Mouse (Mus musculus): Measurements from ENCODE around the gene Srebf2. TPM values are rescaled to one million over a fixed set of nuclear protein-coding genes. Genes with fewer than 3 reads are reported as not detected.

Gene Srebf2
- total and polyA plus RNA-seq, 2 experiments from 2014 or later = 171 to 193 TPM

- Histone ChIP-seq H3K4me1 (ENCODE audit: insufficient read depth) (peaks cover 11% of the 10 kb centered on the region; the same call in 1 of the 2 replicates), H3K27ac (ENCODE audit: low read depth, low read length) (no peak overlapping the region), H3K4me2 (ENCODE audit: low read depth) (no peak overlapping the region), H3K4me3 (ENCODE audit: low read depth, low read length) (no peak overlapping the region), H3K36me3 (ENCODE audit: insufficient read depth) (no peaks in the 10 kb centered on the region; the same call in 1 of the 2 replicates), H3K27me3 (ENCODE audit: insufficient read depth, low read length) (no peaks in the 10 kb centered on the region), H3K9me3 (ENCODE audit: low read length) (no peaks in the 10 kb centered on the region), H3K9ac (no peak overlapping the region)
- TF ChIP-seq CTCF (IDR thresholded peaks at IDR 0.05; ENCODE audit: low read depth) = no peak
- ATAC-seq (no peak), DNase-seq (no peak)
- 66% methylated on average over 7 of the region's 7 CpGs for WGBS
Observed at GRCm38 (mm10) chr15:82130599-82130998, 16.4 kb upstream of the Srebf2 start.

- H3K9me3 ChIP-seq (ENCODE audit: low read length) = no peaks in the 10 kb centered on the region
- H3K36me3 ChIP-seq (ENCODE audit: insufficient read depth) = no peaks in the 10 kb centered on the region; the same call in 1 of the 2 replicates
- ATAC-seq = peak; percentile 36; the same call in 1 of the 2 replicates
- no peak for DNase-seq
- H3K9ac ChIP-seq = no peak overlapping the region
- no peak overlapping the region for H3K27ac ChIP-seq (ENCODE audit: low read depth, low read length)
- H3K4me2 ChIP-seq (ENCODE audit: low read depth) = no peak overlapping the region
- TF ChIP-seq CTCF (IDR thresholded peaks at IDR 0.05; ENCODE audit: low read depth) = no peak
- no peak overlapping the region for H3K4me3 ChIP-seq (ENCODE audit: low read depth, low read length)
- no peaks in the 10 kb centered on the region for H3K27me3 ChIP-seq (ENCODE audit: insufficient read depth, low read length)
- H3K4me1 ChIP-seq (ENCODE audit: insufficient read depth) = no peaks in the 10 kb centered on the region
- WGBS = 78% methylated on average over 4 of the region's 4 CpGs
Observed at GRCm38 (mm10) chr15:82135372-82135771, 11.6 kb upstream of the Srebf2 start.

GRCm38 (mm10) chr15:82138565-82138964 lies 8.4 kb upstream of the Srebf2 start:
- H3K36me3 ChIP-seq (ENCODE audit: insufficient read depth) = peaks cover 16% of the 10 kb centered on the region
- no peaks in the 10 kb centered on the region for H3K27me3 ChIP-seq (ENCODE audit: insufficient read depth, low read length)
- no peak overlapping the region for H3K4me2 ChIP-seq (ENCODE audit: low read depth)
- peak; percentile 82 for TF ChIP-seq CTCF (IDR thresholded peaks at IDR 0.05; ENCODE audit: low read depth)
- ATAC-seq (peak; percentile 64; the same call in 1 of the 2 replicates), DNase-seq (peak; percentile 76)
- no peaks in the 10 kb centered on the region for H3K9me3 ChIP-seq (ENCODE audit: low read length)
- no peak overlapping the region for H3K27ac ChIP-seq (ENCODE audit: low read depth, low read length)
- no peak overlapping the region for H3K4me3 ChIP-seq (ENCODE audit: low read depth, low read length)
- no peaks in the 10 kb centered on the region for H3K4me1 ChIP-seq (ENCODE audit: insufficient read depth)
- no peak overlapping the region for H3K9ac ChIP-seq
- WGBS = 44% methylated on average over 4 of the region's 4 CpGs

- Histone ChIP-seq H3K27ac (ENCODE audit: low read depth, low read length) (no peak overlapping the region), H3K9me3 (ENCODE audit: low read length) (no peaks in the 10 kb centered on the region), H3K9ac (no peak overlapping the region), H3K4me3 (ENCODE audit: low read depth, low read length) (no peak overlapping the region), H3K4me2 (ENCODE audit: low read depth) (no peak overlapping the region), H3K27me3 (ENCODE audit: insufficient read depth, low read length) (no peaks in the 10 kb centered on the region), H3K4me1 (ENCODE audit: insufficient read depth) (no peaks in the 10 kb centered on the region), H3K36me3 (ENCODE audit: insufficient read depth) (peaks cover 16% of the 10 kb centered on the region)
- ATAC-seq (no peak), DNase-seq (peak; percentile 32)
- peak; percentile 54 for TF ChIP-seq CTCF (IDR thresholded peaks at IDR 0.05; ENCODE audit: low read depth)
- 93% methylated on average over 8 of the region's 8 CpGs for WGBS
Observed at GRCm38 (mm10) chr15:82139196-82139595, 7.8 kb upstream of the Srebf2 start.

GRCm38 (mm10) chr15:82140355-82140754 lies 6.6 kb upstream of the Srebf2 start:
- peak; percentile 35 for TF ChIP-seq CTCF (IDR thresholded peaks at IDR 0.05; ENCODE audit: low read depth)
- no peak for DNase-seq

GRCm38 (mm10) chr15:82144157-82144556 lies 2.8 kb upstream of the Srebf2 start:
- H3K9ac ChIP-seq = no peak overlapping the region
- no peaks in the 10 kb centered on the region for H3K27me3 ChIP-seq (ENCODE audit: insufficient read depth, low read length)
- DNase-seq = no peak
- H3K4me3 ChIP-seq (ENCODE audit: low read depth, low read length) = no peak overlapping the region
- H3K4me2 ChIP-seq (ENCODE audit: low read depth) = no peak overlapping the region
- no peak for ATAC-seq
- 0 out of 2 replicates have a peak overlapping the region, but pooled peaks have one; percentile 17 for H3K27ac ChIP-seq (ENCODE audit: low read depth, low read length)
- 79% methylated on average over 5 of the region's 5 CpGs for WGBS
- peaks cover 16% of the 10 kb centered on the region for H3K36me3 ChIP-seq (ENCODE audit: insufficient read depth)
- H3K4me1 ChIP-seq (ENCODE audit: insufficient read depth) = peaks cover 15% of the 10 kb centered on the region
- no peak for TF ChIP-seq CTCF (IDR thresholded peaks at IDR 0.05; ENCODE audit: low read depth)
- no peaks in the 10 kb centered on the region for H3K9me3 ChIP-seq (ENCODE audit: low read length)

More at GRCm38 (mm10) chr15:82140355-82140754, 6.6 kb upstream of the Srebf2 start:
- 84% methylated on average over 3 of the region's 3 CpGs for WGBS
- no peaks in the 10 kb centered on the region for H3K4me1 ChIP-seq (ENCODE audit: insufficient read depth)
- no peak for ATAC-seq
- no peak overlapping the region for H3K4me2 ChIP-seq (ENCODE audit: low read depth)
- peaks cover 16% of the 10 kb centered on the region for H3K36me3 ChIP-seq (ENCODE audit: insufficient read depth)
- H3K9me3 ChIP-seq (ENCODE audit: low read length) = no peaks in the 10 kb centered on the region
- H3K27ac ChIP-seq (ENCODE audit: low read depth, low read length) = no peak overlapping the region
- no peak overlapping the region for H3K9ac ChIP-seq
- no peaks in the 10 kb centered on the region for H3K27me3 ChIP-seq (ENCODE audit: insufficient read depth, low read length)
- H3K4me3 ChIP-seq (ENCODE audit: low read depth, low read length) = no peak overlapping the region

- no peak for TF ChIP-seq CTCF (IDR thresholded peaks at IDR 0.05; ENCODE audit: low read depth)
- no peak overlapping the region for H3K9ac ChIP-seq
- H3K27ac ChIP-seq (ENCODE audit: low read depth, low read length) = peak overlapping the region; percentile 98
- 32% methylated on average over 2 of the region's 2 CpGs for WGBS
- DNase-seq = no peak
- no peak overlapping the region for H3K4me2 ChIP-seq (ENCODE audit: low read depth)
- ATAC-seq = no peak
- no peak overlapping the region for H3K4me3 ChIP-seq (ENCODE audit: low read depth, low read length)
- peaks cover 22% of the 10 kb centered on the region for H3K4me1 ChIP-seq (ENCODE audit: insufficient read depth)
- H3K27me3 ChIP-seq (ENCODE audit: insufficient read depth, low read length) = no peaks in the 10 kb centered on the region
- no peaks in the 10 kb centered on the region for H3K9me3 ChIP-seq (ENCODE audit: low read length)
- peaks cover 16% of the 10 kb centered on the region for H3K36me3 ChIP-seq (ENCODE audit: insufficient read depth)
Observed at GRCm38 (mm10) chr15:82145408-82145807, 1.6 kb upstream of the Srebf2 start.

Measured in forebrain, postnatal 0 days (tissue).